Mouse (Mus musculus): ENCODE measurements around the gene 2310039H08Rik.

Gene 2310039H08Rik

DNA sequence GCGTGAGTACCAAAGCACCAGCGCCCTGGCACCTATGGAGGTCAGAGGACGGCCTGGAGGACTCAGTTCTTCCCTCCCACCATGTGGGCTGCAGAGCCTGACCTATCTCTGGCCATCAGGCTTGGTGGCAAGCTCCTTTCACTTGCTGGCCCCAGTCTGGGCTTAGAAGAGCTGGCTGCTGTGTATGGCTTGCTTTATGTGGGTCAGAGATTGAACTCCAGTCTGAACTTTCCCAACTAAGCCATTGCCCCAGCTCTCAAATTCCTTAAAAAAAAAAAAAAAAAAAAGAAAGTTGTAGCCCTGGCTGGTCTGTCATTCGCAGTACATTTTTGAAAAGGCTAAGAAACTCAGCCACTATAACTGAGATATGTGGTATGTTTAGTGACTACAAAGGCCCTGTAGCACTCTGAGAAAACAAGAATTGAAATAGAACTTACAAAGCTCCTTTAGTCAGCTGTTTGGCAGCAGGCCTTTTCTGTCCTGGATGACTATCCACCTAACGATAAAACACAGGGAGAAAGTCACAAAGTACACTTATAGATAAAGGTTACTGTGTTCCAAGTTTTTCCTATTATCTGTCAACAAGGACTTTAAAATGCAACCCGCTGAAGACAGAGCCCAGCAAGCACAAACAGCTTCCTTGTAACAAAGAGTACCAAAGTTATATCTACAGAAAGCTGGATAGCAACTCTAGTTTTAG lies 36.8 kb downstream of the 2310039H08Rik start:
- in situ Hi-C loops (cut with MboI), result no loop called here

DNA sequence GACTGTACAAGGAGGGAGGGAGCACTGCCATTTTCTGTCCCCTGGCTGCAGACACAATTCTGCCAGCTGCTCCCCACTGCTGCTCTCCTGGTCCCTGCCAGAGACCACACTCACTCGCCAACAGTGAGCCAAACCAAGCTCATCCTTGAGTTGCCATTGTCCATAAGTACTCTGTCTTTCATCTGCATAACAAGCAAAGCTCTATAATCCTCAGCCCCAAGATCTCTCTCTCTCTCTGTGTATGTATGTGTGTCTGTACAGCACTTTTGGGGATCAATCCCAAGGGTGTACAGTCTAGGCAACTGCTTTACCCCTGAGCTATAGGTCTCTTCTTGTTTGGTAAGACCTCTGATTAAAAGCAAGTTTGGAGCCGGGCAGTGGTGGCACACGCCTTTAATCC lies 38.2 kb downstream of the 2310039H08Rik start:
- in situ Hi-C loops (cut with MboI), result no loop called here

DNA sequence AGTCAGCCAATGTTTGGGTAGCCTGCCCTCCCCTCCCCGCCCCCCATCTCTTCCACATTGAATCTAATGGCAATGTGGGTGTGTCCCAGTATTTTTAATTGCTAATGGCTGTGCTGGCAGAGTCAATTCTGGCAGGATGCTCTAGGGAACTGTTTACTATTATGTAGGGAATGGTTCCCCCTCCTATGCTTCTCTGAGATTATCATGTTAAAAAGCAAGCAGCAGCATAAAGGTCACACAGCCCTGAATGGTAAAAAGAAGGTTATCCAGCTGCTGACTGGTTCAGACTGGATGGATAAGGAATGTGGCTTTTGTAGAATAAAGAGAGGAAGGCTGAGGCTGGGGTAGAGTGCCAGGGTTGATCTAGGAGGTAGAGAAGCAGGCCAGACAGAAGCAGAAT lies 40.0 kb downstream of the 2310039H08Rik start:
- in situ Hi-C loops (cut with MboI), result no loop called here

- in situ Hi-C loops (cut with MboI), result no loop called here
Observed at GRCm38 (mm10) chr17:46813637-46814036, 41.2 kb downstream of the 2310039H08Rik start.

GRCm38 (mm10) chr17:46814497-46814896 lies 42.1 kb downstream of the 2310039H08Rik start:
- in situ Hi-C loops (cut with MboI), result no loop called here

DNA sequence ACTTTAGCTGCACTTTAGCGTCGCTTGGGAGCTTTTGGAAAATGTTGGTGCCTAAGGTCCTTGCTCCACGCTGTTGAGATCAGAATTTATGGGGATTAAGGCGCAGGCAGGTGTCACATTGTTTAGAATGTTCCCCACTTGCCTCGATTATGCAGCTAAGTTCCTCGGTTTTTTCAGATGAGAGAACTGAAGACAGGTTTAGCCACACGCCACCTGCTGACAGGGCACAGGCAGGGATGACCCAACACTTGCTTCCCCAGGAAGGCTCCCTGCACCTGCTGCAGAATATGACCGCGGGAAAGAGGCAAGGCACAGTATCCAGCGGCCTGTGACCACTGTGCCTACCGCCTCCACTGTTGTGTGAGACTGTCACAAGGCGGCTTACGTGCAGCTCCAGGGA lies 43.9 kb downstream of the 2310039H08Rik start:
- in situ Hi-C loops (cut with MboI), result no loop called here

DNA sequence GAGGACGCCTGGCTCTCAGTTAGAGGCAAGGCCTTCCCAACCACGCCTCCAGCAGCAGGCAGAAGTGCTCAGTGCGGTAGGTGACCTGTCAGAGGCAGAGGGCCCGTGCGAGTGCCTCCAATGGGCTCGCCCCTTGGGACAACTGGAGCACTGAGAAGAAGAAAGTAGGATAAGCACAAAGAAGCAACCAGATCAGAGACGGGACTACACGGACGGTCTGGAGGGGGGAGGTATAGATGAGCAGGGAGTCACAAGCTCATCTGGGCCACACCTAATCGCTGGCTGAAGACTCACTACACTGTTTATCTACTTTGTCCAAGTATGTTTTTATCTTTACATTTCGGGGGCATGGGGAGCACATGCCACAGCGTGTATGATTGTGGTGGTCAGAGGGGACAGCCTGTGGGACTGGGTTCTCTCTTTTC lies 45.3 kb downstream of the 2310039H08Rik start:
- in situ Hi-C loops (cut with MboI), result no loop called here

DNA sequence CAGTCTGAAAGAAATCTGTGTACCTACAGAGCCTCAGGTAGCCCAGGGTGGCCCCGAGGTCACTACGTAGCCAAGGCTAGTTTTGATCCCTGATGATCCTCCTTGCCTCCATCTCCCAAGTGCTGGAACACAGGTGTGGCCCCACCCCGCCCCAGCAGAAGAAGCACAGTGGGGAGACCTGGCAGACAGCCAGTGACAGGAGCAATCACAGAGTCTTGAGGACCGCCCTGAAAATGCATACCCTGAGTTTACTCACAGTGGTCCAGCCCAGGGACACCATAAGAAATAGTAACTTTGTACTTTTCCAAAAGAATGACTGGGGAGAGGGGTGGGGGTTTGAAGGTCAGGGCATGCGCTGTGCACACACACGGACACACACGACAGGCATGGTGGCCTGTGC lies 48.2 kb downstream of the 2310039H08Rik start:
- in situ Hi-C loops (cut with MboI), result no loop called here
